Comparison of ENCODE assay signal across 28 mouse cellular contexts in the genomic region with DNA sequence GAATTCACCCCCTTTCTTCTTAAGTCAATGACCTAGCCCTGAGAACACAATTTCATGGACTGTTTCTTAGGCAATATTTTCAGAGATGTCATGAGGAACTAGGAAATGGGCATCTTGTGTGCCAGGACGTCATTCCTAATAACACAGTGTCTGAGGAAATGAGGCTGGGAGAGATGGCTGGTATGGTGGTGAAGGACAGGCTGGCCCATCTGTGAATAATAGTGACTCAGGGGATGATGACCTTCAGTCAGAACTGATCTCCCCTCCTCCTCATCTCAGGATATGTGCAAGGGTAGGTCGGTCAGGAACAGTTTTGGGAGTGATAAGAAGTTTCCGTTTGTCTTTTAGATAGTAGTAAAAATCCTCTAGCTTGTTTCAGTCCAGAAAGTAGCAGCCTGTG.
"Had no signal": no experiment of that assay in that cellular context is flagged by ENCODE, and none has a peak within 500 bp of the region (broad histone marks: within the 10 kb centered on the region; RNA-seq: fewer than 3 reads in every experiment).

No protein-coding gene starts in this region.

- H3K27me3 ChIP-seq: heart, embryonic 12.5 days; hindbrain, embryonic 13.5 days; hindbrain, embryonic 15.5 days; kidney, embryonic 15.5 days; limb, embryonic 12.5 days; liver, embryonic 13.5 days; liver, embryonic 15.5 days had no signal

- H3K27ac ChIP-seq: gastrocnemius, adult 2 months; heart, embryonic 10.5 days; hindbrain, embryonic 10.5 days; hindbrain, embryonic 13.5 days; hindbrain, embryonic 15.5 days; hindbrain, postnatal 0 days; kidney, embryonic 15.5 days; kidney, postnatal 0 days; left cerebral cortex, adult 2 months; limb, embryonic 10.5 days; limb, embryonic 12.5 days; liver, embryonic 13.5 days; liver, embryonic 15.5 days had no signal

- H3K4me2 ChIP-seq: heart, embryonic 12.5 days; hindbrain, embryonic 13.5 days; hindbrain, embryonic 15.5 days; kidney, embryonic 15.5 days; limb, embryonic 12.5 days; liver, embryonic 11.5 days; liver, embryonic 13.5 days; liver, embryonic 15.5 days had no signal

- H3K9me3 ChIP-seq: heart, embryonic 12.5 days; hindbrain, embryonic 10.5 days; hindbrain, embryonic 13.5 days; hindbrain, embryonic 15.5 days; kidney, embryonic 15.5 days; limb, embryonic 10.5 days; limb, embryonic 12.5 days; liver, embryonic 13.5 days; liver, embryonic 15.5 days had no signal

- DNase-seq: gastrocnemius, adult 2 months; gastrocnemius, postnatal 10 days; gastrocnemius, postnatal 25 days; heart, adult 18-20 months; heart, postnatal 10 days; heart, postnatal 4 days; kidney, adult 11 months; kidney, adult 2 months; kidney, adult 9 months; kidney, postnatal 14 days; kidney, postnatal 36 days; liver; liver, embryonic 13.5 days; liver, postnatal 0 days had no signal

- ATAC-seq: hindbrain, postnatal 0 days; intestine, embryonic 16.5 days; liver, postnatal 0 days had no signal

- H3K36me3 ChIP-seq: heart, embryonic 10.5 days; heart, embryonic 12.5 days; hindbrain, embryonic 10.5 days; hindbrain, embryonic 13.5 days; hindbrain, embryonic 15.5 days; kidney, embryonic 15.5 days; limb, embryonic 10.5 days; limb, embryonic 12.5 days; liver, embryonic 13.5 days; liver, embryonic 15.5 days had no signal

- H3K4me1 ChIP-seq: heart, embryonic 10.5 days; heart, embryonic 12.5 days; hindbrain, embryonic 10.5 days; hindbrain, embryonic 13.5 days; hindbrain, embryonic 15.5 days; kidney, embryonic 15.5 days; limb, embryonic 10.5 days; limb, embryonic 12.5 days; liver, embryonic 13.5 days; liver, embryonic 15.5 days had no signal

- H3K4me3 ChIP-seq: gastrocnemius, adult 2 months; heart, embryonic 10.5 days; heart, embryonic 12.5 days; hindbrain, embryonic 10.5 days; hindbrain, embryonic 13.5 days; hindbrain, embryonic 15.5 days; kidney, embryonic 15.5 days; left cerebral cortex, adult 2 months; limb, embryonic 10.5 days; limb, embryonic 12.5 days; liver, embryonic 13.5 days; liver, embryonic 15.5 days had no signal

- H3K9ac ChIP-seq: heart, embryonic 12.5 days; hindbrain, embryonic 13.5 days; hindbrain, embryonic 15.5 days; kidney, embryonic 15.5 days; limb, embryonic 12.5 days; liver, embryonic 13.5 days; liver, embryonic 15.5 days; liver, postnatal 0 days had no signal
